24 mouse cellular contexts compared by ENCODE assay signal in the genomic region with DNA sequence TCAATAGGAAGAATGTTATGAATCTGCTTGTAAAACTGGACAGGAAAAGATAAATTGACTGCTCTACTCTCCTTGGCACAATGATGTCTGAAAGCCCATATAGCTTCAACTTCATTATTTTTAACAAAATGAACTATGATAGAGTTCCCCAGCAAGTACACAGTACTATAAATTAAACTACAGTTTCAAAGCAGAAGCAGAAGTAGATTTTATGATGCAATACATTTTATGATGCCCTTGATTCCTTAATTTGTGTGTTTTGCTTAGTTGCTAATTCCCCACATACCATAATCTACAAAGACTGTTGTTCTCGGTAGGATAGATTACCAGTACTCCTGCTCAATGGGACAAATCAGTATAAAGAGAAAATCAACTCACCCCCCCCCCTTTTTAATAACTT. TPM values are rescaled to one million over a fixed set of nuclear protein-coding genes. Genes with fewer than 3 reads are reported as not detected.
DNase-seq lines count a peak whose midpoint lies in the region; ATAC-seq and TF ChIP-seq lines count a peak whose summit lies in the region.
"Had no signal": no experiment of that assay in that cellular context is flagged by ENCODE, and none has a peak within 500 bp of the region (broad histone marks: within the 10 kb centered on the region; RNA-seq: fewer than 3 reads in every experiment).

No protein-coding gene starts in this region.

- no peaks in the 10 kb centered on the region for H3K27me3 ChIP-seq in MEL (ENCODE audit: control insufficient read depth in 1 of 2, insufficient read depth in 2 of 2, low read length in 2 of 2)
- H3K27me3 ChIP-seq in midbrain, embryonic 14.5 days (ENCODE audit: control insufficient read depth, insufficient read depth, low read length): no peaks in the 10 kb centered on the region
- H3K27me3 ChIP-seq: embryonic facial prominence, embryonic 13.5 days; embryonic facial prominence, embryonic 15.5 days; forebrain, embryonic 12.5 days; Patski had no signal

- H3K9me3 ChIP-seq in MEL (replicated peaks; ENCODE audit: insufficient read depth, low read length): no peaks in the 10 kb centered on the region
- no peaks in the 10 kb centered on the region for H3K9me3 ChIP-seq in midbrain, embryonic 14.5 days (ENCODE audit: control insufficient read depth, low read length)
- H3K9me3 ChIP-seq: embryonic facial prominence, embryonic 13.5 days; embryonic facial prominence, embryonic 15.5 days; forebrain, embryonic 10.5 days; forebrain, embryonic 12.5 days had no signal

- H3K27ac ChIP-seq in MEL (ENCODE audit: control insufficient read depth, low read depth, low read length): no peak overlapping the region
- no peak overlapping the region for H3K27ac ChIP-seq in midbrain, embryonic 14.5 days (replicated peaks; ENCODE audit: low read depth, low read length)
- H3K27ac ChIP-seq: embryonic facial prominence, embryonic 13.5 days; embryonic facial prominence, embryonic 15.5 days; forebrain, embryonic 10.5 days; forebrain, embryonic 12.5 days had no signal

- H3K4me2 ChIP-seq in midbrain, embryonic 14.5 days (ENCODE audit: low read length): no peak overlapping the region
- H3K4me2 ChIP-seq: embryonic facial prominence, embryonic 13.5 days; embryonic facial prominence, embryonic 15.5 days; forebrain, embryonic 12.5 days had no signal

- no peak overlapping the region for H3K9ac ChIP-seq in MEL (ENCODE audit: control insufficient read depth, low read depth, low read length, poor library complexity, severe bottlenecking)
- no peak overlapping the region for H3K9ac ChIP-seq in midbrain, embryonic 14.5 days (replicated peaks; ENCODE audit: low read length)
- H3K9ac ChIP-seq: embryonic facial prominence, embryonic 13.5 days; embryonic facial prominence, embryonic 15.5 days; forebrain, embryonic 12.5 days had no signal

- ATAC-seq in common myeloid progenitor, adult 5-6 weeks (replicated peaks; ENCODE audit: low read depth, poor library complexity, severe bottlenecking): 0 out of 2 replicates have a peak, but pooled peaks have one; percentile 32
- peak; percentile 57 for ATAC-seq in megakaryocyte, adult 5-6 weeks (ENCODE audit: poor library complexity, severe bottlenecking)
- ATAC-seq in midbrain, embryonic 14.5 days (ENCODE audit: low FRiP score, low TSS enrichment): no peak
- ATAC-seq: activated CD4-positive, CD25-positive, alpha-beta regulatory T cell, adult 4 months; forebrain, embryonic 14.5 days; forebrain, embryonic 16.5 days; Patski had no signal

- H3K4me3 ChIP-seq in MEL (ENCODE audit: control insufficient read depth in 1 of 2, insufficient read depth in 1 of 2, low read depth in 2 of 2, low read length in 2 of 2): no peak overlapping the region
- H3K4me3 ChIP-seq in midbrain, embryonic 14.5 days (replicated peaks; ENCODE audit: low read depth, low read length): no peak overlapping the region
- H3K4me3 ChIP-seq: embryonic facial prominence, embryonic 13.5 days; embryonic facial prominence, embryonic 15.5 days; erythroblast, embryonic 14.5 days; forebrain, embryonic 10.5 days; forebrain, embryonic 12.5 days had no signal

- no peak for TF ChIP-seq CTCF in MEL (IDR thresholded peaks at IDR 0.05 in 2 of 3, conservative IDR thresholded peaks at IDR 0.05 in 1 of 3; ENCODE audit: control insufficient read depth in 1 of 3, insufficient read depth in 1 of 3, low read depth in 2 of 3, low read length in 3 of 3, poor library complexity in 1 of 3, severe bottlenecking in 1 of 3)

- TF ChIP-seq POLR2A in MEL (IDR thresholded peaks at IDR 0.05; ENCODE audit: control insufficient read depth in 1 of 2, insufficient read depth in 1 of 2, low read depth in 1 of 2, low read length in 2 of 2, poor library complexity in 1 of 2): no peak

- no peaks in the 10 kb centered on the region for H3K4me1 ChIP-seq in MEL (ENCODE audit: control insufficient read depth in 1 of 2, insufficient read depth in 2 of 2, low read length in 2 of 2)
- H3K4me1 ChIP-seq in midbrain, embryonic 14.5 days (ENCODE audit: control insufficient read depth, insufficient read depth, low read length): no peaks in the 10 kb centered on the region
- H3K4me1 ChIP-seq: embryonic facial prominence, embryonic 13.5 days; embryonic facial prominence, embryonic 15.5 days; forebrain, embryonic 12.5 days had no signal

- no peaks in the 10 kb centered on the region for H3K79me2 ChIP-seq in MEL (ENCODE audit: control insufficient read depth, insufficient read depth, low read length, poor library complexity)

- no peak for TF ChIP-seq EP300 in MEL (IDR thresholded peaks at IDR 0.05; ENCODE audit: low read depth in 1 of 2, low read length in 2 of 2)

- DNase-seq in MEL (ENCODE audit: low read depth, low spot score): peak; percentile 7
- no peak for DNase-seq in midbrain, embryonic 14.5 days
- no peak for DNase-seq in thymus, postnatal 10 days (ENCODE audit: low spot score in 2 of 2)
- no peak for DNase-seq in cerebellum, adult 11-12 months
- DNase-seq: adrenal gland, adult 8-10 months; adrenal gland, postnatal 14 days; adrenal gland, postnatal 36 days; cerebellum, adult 18-20 months; cerebellum, adult 8-10 months; cerebellum, postnatal 10 days; cerebellum, postnatal 25 days; embryo, embryonic 11 days had no signal

- 70% methylated on average over 1 of the region's 1 CpGs for WGBS in midbrain, embryonic 14.5 days

- H3K36me3 ChIP-seq in MEL (ENCODE audit: control insufficient read depth in 1 of 2, insufficient read depth in 2 of 2, low read length in 2 of 2): peaks cover 0 to 2% of the 10 kb centered on the region in 2 experiments; a peak in 2 of 4 replicates
- no peaks in the 10 kb centered on the region for H3K36me3 ChIP-seq in midbrain, embryonic 14.5 days (ENCODE audit: control insufficient read depth, insufficient read depth, low read length)
- H3K36me3 ChIP-seq: embryonic facial prominence, embryonic 13.5 days; embryonic facial prominence, embryonic 15.5 days; forebrain, embryonic 12.5 days had no signal

- no peak for TF ChIP-seq RAD21 in MEL (IDR thresholded peaks at IDR 0.05; ENCODE audit: low read depth, low read length)

TF ChIP-seq in MEL, 35 proteins besides CTCF, POLR2A, EP300 and RAD21:
- TF ChIP-seq ZKSCAN1 (IDR thresholded peaks at IDR 0.05; ENCODE audit: low read depth, low read length) (no peak), MAZ (IDR thresholded peaks at IDR 0.05; ENCODE audit: low read depth, low read length) (no peak), MAFK (IDR thresholded peaks at IDR 0.05; ENCODE audit: borderline replicate concordance, low read depth, low read length) (no peak), ZNF384 (IDR thresholded peaks at IDR 0.05; ENCODE audit: low read depth, low read length) (no peak), POLR2AphosphoS5 (IDR thresholded peaks at IDR 0.05; ENCODE audit: borderline replicate concordance, low read depth, low read length) (no peak), GATA1 (IDR thresholded peaks at IDR 0.05; ENCODE audit: low read depth, low read length) (no peak), E2F4 (IDR thresholded peaks at IDR 0.05; ENCODE audit: borderline replicate concordance, low read depth, low read length) (no peak), KAT2A (conservative IDR thresholded peaks at IDR 0.05; ENCODE audit: low read depth, low read length) (no peak), USF2 (IDR thresholded peaks at IDR 0.05; ENCODE audit: borderline replicate concordance in 1 of 2, insufficient read depth in 1 of 2, low read depth in 1 of 2, low read length in 2 of 2) (no peak), TBP (IDR thresholded peaks at IDR 0.05; ENCODE audit: low read depth, low read length) (no peak), ELF1 (IDR thresholded peaks at IDR 0.05; ENCODE audit: low read depth, low read length) (no peak), MYC (IDR thresholded peaks at IDR 0.05; ENCODE audit: low read depth, low read length) (no peak), ZMIZ1 (IDR thresholded peaks at IDR 0.05; ENCODE audit: low read depth, low read length) (no peak)

RNA-seq across cellular contexts. Expression of gene Dach1, which starts 52.9 kb away (rescaled TPM):
- not detected in 2 replicates for total RNA-seq in MEL (2012; rRNA removed)
- not detected for polyA plus RNA-seq in MEL (2012; ENCODE audit: insufficient read depth in 1 of 2, insufficient read length in 2 of 2, low read depth in 1 of 2, low replicate concordance in 2 of 2, missing spikeins in 1 of 2)
- total RNA-seq in common myeloid progenitor, adult 5-6 weeks (2017): 23.5 and 36.8 TPM in 2 replicates
- total RNA-seq in megakaryocyte, adult 5-6 weeks (2015): 7.2 and 8.1 TPM in 2 replicates
- total RNA-seq in megakaryocyte, adult 5-6 weeks (2017): 4.1 and 8.0 TPM in 2 replicates
- polyA plus RNA-seq in midbrain, embryonic 14.5 days (2014; fragmentation: Nextera tagmentation; extraction: Ambion mirVana): 17.1 and 20.0 TPM in 2 replicates
- polyA plus RNA-seq: activated CD4-positive, CD25-positive, alpha-beta regulatory T cell, adult 4 months; C2C12; erythroblast, embryonic 14.5 days had no signal
